Mouse (Mus musculus): ENCODE data around the gene 3100002H09Rik. TPM values are rescaled to one million over a fixed set of nuclear protein-coding genes. Genes with fewer than 3 reads are reported as not detected.

3100002H09Rik gene
- total RNA-seq (2021), result 1 to 10 TPM in 1 of 2 experiments, not detected in 1; 1.6 TPM

DNA sequence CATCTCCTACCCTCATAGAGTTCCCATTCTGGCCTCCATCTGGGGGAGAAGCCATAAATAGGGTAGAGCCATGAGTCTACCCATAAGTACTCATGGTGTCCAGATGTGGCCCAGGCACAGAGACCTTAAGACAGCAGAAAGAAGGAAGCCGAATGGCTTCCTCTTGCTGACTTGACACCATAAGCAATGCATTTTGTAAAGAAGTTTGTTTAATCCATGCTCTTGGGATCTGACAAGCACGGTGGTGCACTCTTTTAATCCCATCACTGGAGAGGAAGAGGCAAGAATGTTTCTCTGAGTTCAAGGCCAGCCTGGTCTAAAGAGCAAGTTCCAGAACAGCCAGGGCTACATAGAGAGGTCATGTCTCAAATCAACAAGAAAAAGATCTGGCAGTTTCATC, at the start of gene 3100002H09Rik:
Gene 3100002H09Rik, minus strand, starts transcription at position 101 of the 400 bp plus-strand sequence.
- no peak for DNase-seq (ENCODE audit: extremely low spot score in 1 of 2, low spot score in 1 of 2)

DNA sequence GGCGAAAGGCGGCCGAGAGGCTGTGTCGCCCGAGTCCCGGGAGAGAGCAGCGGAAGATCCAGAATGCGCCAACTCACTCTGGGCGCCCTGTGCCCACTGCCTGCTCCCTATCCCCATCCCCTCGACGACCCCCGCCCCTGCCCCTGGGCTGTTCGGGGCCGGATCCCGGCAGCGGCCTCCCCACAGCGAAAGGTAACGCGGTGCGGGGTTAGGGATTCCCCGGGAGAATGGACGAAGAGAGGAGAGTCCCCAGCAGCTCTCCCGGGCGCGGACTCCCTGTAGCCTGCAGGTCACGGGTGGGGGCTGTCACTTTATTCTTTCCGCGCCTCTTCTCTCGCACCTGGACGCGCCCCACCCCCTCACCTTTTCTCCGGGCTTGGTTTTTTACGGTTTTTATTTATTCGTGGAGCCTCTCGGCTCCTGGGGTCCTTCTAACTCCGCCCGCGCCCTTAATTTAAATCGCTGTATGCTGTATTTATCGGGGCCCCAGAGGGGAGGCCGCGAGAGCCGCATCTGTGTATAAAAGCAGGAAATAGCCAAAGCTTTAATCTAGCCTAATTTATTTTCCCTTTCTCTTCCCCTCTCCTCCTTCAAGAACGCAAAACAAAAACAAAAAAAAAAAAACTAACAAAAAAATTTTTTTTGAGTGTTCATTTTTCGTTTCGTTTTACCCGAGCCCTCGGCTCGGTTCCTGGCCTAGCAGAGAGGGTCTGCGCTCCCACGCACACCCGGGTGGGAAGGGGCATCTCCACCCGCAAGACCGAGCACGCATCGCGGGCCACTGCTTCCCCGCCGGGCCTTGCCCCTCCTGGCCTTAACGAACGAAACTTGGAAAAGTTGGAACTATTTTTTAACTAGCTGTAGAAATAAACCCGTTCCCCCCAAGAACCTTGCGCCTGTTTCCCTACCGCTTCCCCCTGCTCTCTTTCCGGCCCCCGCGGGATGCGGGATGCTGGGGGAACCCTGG, 48.9 kb upstream of the 3100002H09Rik start:
- no peak for DNase-seq (ENCODE audit: extremely low spot score in 1 of 2, low spot score in 1 of 2)

DNA sequence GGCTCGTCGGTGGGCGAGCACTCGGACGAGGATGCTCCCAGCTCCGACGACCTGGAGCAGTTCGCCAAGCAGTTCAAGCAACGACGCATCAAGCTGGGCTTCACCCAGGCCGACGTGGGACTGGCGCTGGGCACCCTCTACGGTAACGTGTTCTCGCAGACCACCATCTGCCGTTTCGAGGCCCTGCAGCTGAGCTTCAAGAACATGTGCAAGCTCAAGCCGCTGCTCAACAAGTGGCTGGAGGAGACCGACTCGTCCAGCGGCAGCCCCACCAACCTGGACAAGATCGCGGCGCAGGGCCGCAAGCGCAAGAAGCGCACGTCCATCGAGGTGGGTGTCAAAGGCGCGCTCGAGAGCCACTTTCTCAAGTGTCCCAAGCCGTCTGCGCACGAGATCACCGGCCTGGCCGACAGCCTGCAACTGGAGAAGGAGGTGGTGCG, 47.8 kb upstream of the 3100002H09Rik start:
- no peak for DNase-seq (ENCODE audit: extremely low spot score in 1 of 2, low spot score in 1 of 2)

DNA sequence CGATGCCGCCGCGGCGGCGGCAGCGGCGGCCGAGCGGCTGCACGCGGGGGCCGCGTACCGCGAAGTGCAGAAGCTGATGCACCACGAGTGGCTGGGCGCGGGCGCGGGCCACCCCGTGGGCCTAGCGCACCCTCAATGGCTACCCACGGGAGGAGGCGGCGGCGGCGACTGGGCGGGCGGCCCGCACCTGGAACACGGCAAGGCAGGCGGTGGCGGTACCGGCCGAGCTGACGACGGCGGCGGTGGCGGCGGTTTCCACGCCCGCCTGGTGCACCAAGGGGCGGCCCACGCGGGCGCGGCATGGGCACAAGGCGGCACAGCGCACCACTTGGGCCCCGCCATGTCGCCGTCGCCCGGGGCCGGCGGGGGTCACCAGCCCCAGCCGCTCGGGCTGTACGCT, 47.2 kb upstream of the 3100002H09Rik start:
- DNase-seq (ENCODE audit: extremely low spot score in 1 of 2, low spot score in 1 of 2), result no peak

DNA sequence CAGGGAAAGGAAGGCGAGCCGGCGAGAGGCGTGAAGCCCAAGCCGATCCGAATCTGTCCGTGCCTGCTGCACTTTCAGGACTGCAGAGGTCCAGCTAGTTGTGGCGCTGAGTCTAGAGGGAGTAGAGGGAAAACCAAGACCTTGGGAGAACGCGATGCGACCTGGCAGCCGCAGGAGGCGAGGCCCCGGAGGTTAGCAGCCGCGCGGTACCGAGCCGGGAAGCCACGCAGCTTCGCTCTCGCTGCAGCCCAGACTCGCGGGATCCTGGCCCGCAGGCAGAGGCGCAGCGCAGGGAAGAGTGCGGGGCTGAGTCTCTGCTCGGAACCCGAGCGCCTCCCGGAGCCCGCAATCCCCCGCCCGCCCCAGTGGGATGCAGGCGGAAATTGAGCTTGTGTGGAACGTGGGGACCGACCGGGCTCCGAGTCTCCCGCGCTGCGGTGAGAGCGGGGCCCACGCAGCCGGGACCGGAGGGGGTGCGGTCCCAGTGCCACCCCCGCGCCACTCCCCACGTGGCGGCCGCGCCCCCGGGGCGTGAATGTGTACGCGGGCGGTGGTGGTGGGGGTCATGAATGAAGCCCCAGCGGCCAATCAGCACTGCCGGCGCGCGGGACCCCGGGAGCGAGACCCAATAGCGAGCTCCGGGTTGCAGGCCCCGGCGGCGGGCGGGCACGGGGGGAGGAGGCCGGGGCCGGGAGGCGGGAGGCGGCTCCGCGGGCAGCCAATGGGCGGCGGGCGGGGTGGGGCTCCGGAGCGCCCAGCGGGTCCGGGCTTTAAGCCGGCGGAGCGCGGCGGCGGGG, 46.4 kb upstream of the 3100002H09Rik start:
- peak; percentile 69 to 73 for DNase-seq (ENCODE audit: extremely low spot score in 1 of 2, low spot score in 1 of 2)

DNA sequence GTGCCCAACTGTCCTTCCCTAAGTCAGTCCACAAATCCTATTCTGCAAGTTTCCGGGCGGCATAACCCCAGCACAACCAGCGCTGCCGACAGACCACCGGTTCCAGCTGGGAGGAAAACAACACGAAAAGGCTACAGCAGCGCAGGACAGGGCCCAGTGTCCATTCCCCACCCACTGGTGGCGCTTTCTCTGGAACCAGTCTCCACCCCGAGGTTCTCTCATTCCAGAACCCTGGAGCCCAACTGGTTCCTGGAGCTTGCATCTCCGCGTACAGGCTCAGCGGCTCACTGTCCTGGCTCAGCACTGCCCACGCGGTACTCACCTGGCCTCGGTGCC, 45.9 kb upstream of the 3100002H09Rik start, which contains the start of gene Pou3f1:
Gene Pou3f1, plus strand, starts transcription at position 290 of the 336 bp plus-strand sequence.
- DNase-seq (ENCODE audit: extremely low spot score in 1 of 2, low spot score in 1 of 2), result no peak

DNA sequence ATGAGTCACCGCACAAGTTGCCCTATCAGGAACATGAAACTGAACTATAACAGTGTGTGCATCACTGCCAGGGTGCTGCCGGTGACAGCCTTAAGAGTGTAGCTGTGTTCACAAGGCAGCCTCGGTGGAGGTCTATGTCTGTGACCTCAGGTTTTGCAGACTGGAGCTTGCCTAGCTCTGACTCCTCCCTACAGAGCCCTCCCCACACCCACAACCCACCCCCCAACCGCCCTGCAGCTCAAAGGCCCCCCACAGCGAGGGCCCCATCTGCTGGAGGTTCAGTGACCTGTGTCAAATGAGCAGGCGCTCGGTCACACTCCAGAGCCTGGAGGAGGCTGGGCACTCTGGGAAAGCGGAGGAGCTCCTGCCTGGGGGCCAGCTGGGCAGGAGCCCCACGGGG, 42.3 kb upstream of the 3100002H09Rik start:
- DNase-seq (ENCODE audit: extremely low spot score in 1 of 2, low spot score in 1 of 2), result no peak

GRCm38 (mm10) chr4:124647909-124648308, 37.3 kb upstream of the 3100002H09Rik start:
- DNase-seq (ENCODE audit: extremely low spot score in 1 of 2, low spot score in 1 of 2), result no peak

DNA sequence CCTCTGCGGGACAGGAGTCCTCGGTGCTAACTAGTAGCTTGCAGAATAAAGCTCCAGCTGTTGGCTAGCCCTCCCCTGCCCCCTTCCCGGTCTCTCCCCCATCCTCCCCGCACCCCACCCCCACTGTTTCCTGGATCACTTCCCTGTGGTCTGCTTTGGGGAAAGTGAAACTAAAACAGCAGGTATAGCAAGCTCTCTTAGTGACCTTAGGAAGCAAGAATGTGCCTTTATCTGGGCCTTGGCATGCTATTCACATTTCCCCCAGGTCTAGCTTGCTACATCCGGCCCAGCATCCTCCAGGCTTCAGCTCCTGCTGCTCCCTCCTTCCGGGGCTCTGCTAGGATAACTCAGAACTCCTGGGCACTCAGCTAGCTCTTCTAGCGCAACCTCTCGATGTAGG, 36.0 kb upstream of the 3100002H09Rik start:
- DNase-seq (ENCODE audit: extremely low spot score in 1 of 2, low spot score in 1 of 2), result no peak

DNA sequence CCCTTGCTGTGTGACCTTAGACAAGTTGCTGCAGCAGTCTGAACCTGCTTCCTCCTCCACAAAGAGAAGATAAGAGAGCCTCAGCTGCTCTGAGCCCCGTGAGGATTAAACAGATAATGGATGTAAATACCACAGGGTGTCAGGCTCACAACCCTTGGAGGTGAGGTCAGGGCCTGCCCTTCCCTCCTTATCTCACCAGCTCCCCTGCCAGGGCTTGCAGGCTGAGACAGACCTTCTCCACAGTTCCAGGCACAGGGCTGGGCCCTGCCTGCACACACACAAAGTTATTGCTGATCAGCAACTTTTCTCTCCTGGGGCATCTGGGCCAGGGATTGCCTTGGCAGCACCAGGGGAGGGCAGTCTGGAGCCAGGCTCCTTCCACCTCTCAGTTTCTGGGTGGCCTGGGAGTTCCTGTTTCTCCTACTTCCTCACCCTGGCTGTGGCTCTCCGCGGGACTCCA, 34.4 kb upstream of the 3100002H09Rik start:
- no peak for DNase-seq (ENCODE audit: extremely low spot score in 1 of 2, low spot score in 1 of 2)

- DNase-seq (ENCODE audit: extremely low spot score in 1 of 2, low spot score in 1 of 2), result no peak
Observed at GRCm38 (mm10) chr4:124643859-124644258, 33.3 kb upstream of the 3100002H09Rik start.

DNA sequence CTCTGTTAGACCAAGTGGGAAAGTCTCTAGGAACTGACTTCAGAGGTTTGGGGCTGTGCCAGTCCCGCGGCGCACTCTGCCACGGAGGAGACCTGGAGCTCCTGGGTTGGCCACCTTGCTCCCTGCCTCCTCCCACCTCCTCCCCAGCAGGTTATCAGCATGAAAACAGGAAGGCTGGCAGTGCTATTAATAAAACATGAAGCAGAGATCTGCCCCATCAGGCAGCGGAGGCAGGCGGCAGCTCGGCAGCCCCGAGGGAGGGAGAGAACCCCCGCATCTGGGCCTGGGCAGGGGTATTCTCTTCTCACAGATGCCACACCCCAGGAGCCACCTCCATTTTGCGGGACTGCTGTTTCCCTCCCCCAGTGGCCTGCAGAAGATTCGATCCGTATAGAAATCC, 29.1 kb upstream of the 3100002H09Rik start:
- no peak for DNase-seq (ENCODE audit: extremely low spot score in 1 of 2, low spot score in 1 of 2)

DNA sequence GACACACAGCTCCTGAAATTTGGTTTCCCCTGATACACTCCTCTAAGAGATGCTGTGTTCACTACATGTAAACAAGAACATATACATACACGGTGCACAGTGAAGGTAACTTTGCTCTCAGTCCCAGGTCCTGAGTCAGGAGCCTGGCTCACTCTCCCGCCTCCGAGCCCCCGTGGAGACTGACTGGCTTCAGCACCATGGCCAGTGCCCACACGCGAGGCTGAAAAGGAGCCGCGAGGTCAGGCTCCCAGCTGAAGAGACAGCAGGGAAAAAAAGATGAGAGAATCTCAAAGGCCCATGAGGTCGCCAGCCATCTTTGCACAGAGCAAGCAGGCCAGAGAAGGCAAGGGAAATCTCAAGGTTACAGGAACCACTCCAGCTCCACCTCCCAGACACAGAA, 22.7 kb upstream of the 3100002H09Rik start:
- no peak for DNase-seq (ENCODE audit: extremely low spot score in 1 of 2, low spot score in 1 of 2)

DNA sequence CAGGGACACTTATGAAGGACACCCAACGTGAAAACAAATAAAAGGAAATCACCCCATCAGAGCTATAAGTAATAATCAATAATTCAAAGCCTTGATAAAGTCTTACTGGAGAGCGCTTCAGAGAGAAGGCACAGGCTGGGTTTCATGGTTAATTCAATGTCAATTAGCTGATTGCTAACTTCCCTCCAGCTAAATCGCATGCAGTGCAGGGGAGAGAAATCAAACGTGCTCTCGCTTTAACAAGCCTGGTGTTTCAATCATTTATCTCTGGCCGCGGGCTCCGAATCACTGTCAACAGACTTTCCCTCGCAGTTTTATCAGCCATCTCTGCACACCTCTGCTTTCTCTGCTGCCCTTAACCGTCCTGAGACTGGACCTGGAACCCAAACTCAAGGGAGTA, 22.3 kb upstream of the 3100002H09Rik start:
- DNase-seq (ENCODE audit: extremely low spot score in 1 of 2, low spot score in 1 of 2), result no peak

- DNase-seq (ENCODE audit: extremely low spot score in 1 of 2, low spot score in 1 of 2), result no peak
Observed at GRCm38 (mm10) chr4:124631456-124631855, 20.9 kb upstream of the 3100002H09Rik start.

DNA sequence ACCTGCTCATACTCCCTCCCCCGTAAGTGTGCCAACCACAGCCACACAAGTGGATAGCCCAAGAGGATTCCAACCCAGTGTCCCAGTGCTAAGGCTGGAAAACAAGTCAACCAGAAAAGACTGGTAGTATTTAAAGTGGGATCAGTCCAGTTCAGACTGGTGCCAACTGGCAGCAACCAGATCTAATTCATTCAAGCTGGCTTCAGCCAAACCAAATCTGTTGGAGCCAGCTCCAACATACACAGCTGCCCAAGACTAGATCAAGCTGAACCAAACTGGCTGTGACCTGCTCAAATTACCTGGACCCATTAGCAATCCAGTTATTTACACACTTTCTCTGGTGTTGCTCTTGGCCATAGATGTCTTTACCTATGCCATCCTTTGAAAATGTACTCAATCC, 16.2 kb upstream of the 3100002H09Rik start:
- no peak for DNase-seq (ENCODE audit: extremely low spot score in 1 of 2, low spot score in 1 of 2)

- no peak for DNase-seq (ENCODE audit: extremely low spot score in 1 of 2, low spot score in 1 of 2)
Observed at GRCm38 (mm10) chr4:124624111-124624581, 13.5 kb upstream of the 3100002H09Rik start.

DNA sequence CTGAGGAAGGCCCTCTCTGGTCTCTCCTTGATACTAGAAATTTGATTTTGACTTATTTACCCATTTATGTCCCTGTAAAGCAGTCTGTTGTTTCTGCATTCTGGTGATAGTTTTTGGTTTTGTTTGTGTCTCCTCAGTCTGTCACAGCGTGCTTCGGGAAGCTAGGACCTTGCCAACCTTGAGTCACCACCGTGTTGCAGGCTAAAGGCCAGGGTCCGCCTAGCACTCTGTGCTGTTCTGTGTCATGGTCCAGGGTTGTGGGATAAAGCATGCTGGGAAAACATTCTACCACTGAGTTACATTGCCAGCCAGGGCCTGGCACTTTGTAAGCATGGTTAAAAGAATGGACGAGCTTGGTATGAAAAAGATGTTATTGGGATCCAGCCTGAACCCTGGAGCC, 12.0 kb upstream of the 3100002H09Rik start:
- DNase-seq (ENCODE audit: extremely low spot score in 1 of 2, low spot score in 1 of 2), result no peak

DNA sequence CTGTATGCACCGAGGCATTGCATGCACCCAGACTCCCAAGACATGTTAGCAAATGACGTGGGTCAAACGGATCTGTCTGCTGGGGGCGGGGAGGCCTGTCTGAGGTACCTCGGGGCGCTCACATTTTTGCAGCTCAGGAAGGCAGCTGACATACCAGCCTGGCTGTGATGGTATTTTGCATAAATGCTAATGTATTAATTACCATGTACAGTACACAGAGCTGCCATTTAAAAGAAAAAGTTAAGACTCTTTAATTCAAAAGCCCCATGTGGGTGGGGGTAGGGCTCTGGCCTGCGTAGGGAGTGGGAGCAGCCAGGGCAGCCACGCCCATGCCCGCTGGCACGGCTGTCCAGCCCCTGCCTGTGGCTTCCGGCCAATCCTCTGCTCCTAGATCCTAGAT, 10.8 kb upstream of the 3100002H09Rik start:
- DNase-seq (ENCODE audit: extremely low spot score in 1 of 2, low spot score in 1 of 2), result no peak

DNA sequence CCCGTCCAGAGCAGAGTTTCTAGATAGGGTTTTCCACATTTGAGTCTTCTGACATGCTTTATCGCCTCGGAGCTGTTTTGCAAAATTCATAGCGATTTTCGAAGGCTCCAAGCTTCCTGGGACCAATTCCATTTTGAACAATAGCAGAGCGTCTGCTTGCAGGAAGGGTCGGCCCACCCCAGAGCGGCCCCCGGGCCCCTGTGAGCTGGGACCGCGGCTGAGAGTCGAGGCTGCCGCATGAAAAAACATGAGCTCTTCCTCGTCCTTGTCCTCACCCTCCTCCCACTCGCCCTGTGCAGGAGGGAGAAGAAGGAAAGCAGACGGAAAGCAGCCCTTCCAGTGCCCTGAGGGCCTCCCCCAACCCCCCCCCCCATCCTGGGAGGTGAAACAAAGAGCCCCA, 8.0 kb upstream of the 3100002H09Rik start:
- no peak for DNase-seq (ENCODE audit: extremely low spot score in 1 of 2, low spot score in 1 of 2)

GRCm38 (mm10) chr4:124616636-124617035, 6.0 kb upstream of the 3100002H09Rik start:
- DNase-seq (ENCODE audit: extremely low spot score in 1 of 2, low spot score in 1 of 2), result no peak

Data from layer of hippocampus, postnatal 25 days (tissue).